Mouse (Mus musculus) MEL (cell line): ENCODE measurements around the gene Mxra7. TPM values are rescaled to one million over a fixed set of nuclear protein-coding genes. Genes with fewer than 3 reads are reported as not detected.

Experiments used
- DNase-seq: peaks from one replicate; pipeline ENCODE4 v3.0.0; 2011; ENCODE audit warnings: low read depth, low spot score
- H3K27ac ChIP-seq: 2 replicates; pipeline ENCODE4 v1.5.1; 2012; ENCODE audit warnings: low read depth, mild to moderate bottlenecking, control low read depth, low read length, moderate library complexity; ENCODE audit not compliant: control insufficient read depth
- H3K27me3 ChIP-seq, 2 experiments: fragments of 150-350 bp in 1 of 2; sonication (generic) in 1 of 2; 2 replicates each; pipeline ENCODE4 v1.6.1; 2012; ENCODE audit warnings: low read length in 2 of 2, mild to moderate bottlenecking in 2 of 2, improper control_type of control experiment in 1 of 2, moderate library complexity in 1 of 2; ENCODE audit not compliant: insufficient read depth in 2 of 2, control insufficient read depth in 1 of 2
- H3K36me3 ChIP-seq, 2 experiments: 2 replicates each; pipeline ENCODE4 v1.6.1; 2012 to 2014; ENCODE audit warnings: low read length in 2 of 2, improper control_type of control experiment in 1 of 2, inconsistent platforms in 1 of 2, mild to moderate bottlenecking in 1 of 2; ENCODE audit not compliant: insufficient read depth in 2 of 2, control insufficient read depth in 1 of 2
- H3K4me1 ChIP-seq, 2 experiments: fragments of 150-350 bp in 1 of 2; sonication (generic) in 1 of 2; 2 replicates each; pipeline ENCODE4 v1.6.1; 2012; ENCODE audit warnings: low read length in 2 of 2, improper control_type of control experiment in 1 of 2, mild to moderate bottlenecking in 1 of 2; ENCODE audit not compliant: insufficient read depth in 2 of 2, control insufficient read depth in 1 of 2
- H3K4me3 ChIP-seq, 2 experiments: fragments of 150-350 bp in 1 of 2; sonication (generic) in 1 of 2; 2 replicates each; pipeline ENCODE4 v1.5.1; 2012; ENCODE audit warnings: low read depth in 2 of 2, low read length in 2 of 2, mild to moderate bottlenecking in 2 of 2, moderate library complexity in 2 of 2, control low read depth in 1 of 2, improper control_type of control experiment in 1 of 2; ENCODE audit not compliant: control insufficient read depth in 1 of 2, insufficient read depth in 1 of 2
- H3K79me2 ChIP-seq: 2 replicates; pipeline ENCODE4 v1.6.1; 2012; ENCODE audit warnings: mild to moderate bottlenecking, low read length, moderate library complexity; ENCODE audit not compliant: control insufficient read depth, poor library complexity, insufficient read depth
- H3K9ac ChIP-seq: 2 replicates; pipeline ENCODE4 v1.6.1; 2012; ENCODE audit warnings: low read depth, mild to moderate bottlenecking, control low read depth, low read length, moderate library complexity; ENCODE audit not compliant: control insufficient read depth, poor library complexity, severe bottlenecking
- H3K9me3 ChIP-seq: fragments of 150-350 bp; sonication (generic); replicated peaks from 2 replicates; pipeline ENCODE4 v1.6.1; 2012; ENCODE audit warnings: mild to moderate bottlenecking, low read length, improper control_type of control experiment, moderate library complexity; ENCODE audit not compliant: insufficient read depth
- CHD1 ChIP-seq: IDR thresholded peaks from 2 replicates; pipeline ENCODE4 v1.6.1; 2012; ENCODE audit warnings: low read depth, mild to moderate bottlenecking, inconsistent platforms, low read length, improper control_type of control experiment
- CHD2 ChIP-seq: IDR thresholded peaks from 2 replicates; pipeline ENCODE4 v1.6.1; 2011; ENCODE audit warnings: low read length, improper control_type of control experiment
- CTCF ChIP-seq, 3 experiments: IDR thresholded peaks in 2 of 3; conservative IDR thresholded peaks in 1 of 3; 2 replicates each; pipeline ENCODE4 v1.5.1; 2011 to 2012; ENCODE audit warnings: low read length in 3 of 3, low read depth in 2 of 3, mild to moderate bottlenecking in 2 of 3, improper control_type of control experiment in 1 of 3, inconsistent platforms in 1 of 3, mixed read lengths in 1 of 3, moderate library complexity in 1 of 3; ENCODE audit not compliant: control insufficient read depth in 1 of 3, insufficient read depth in 1 of 3, poor library complexity in 1 of 3, severe bottlenecking in 1 of 3
- ELF1 ChIP-seq: IDR thresholded peaks from 2 replicates; pipeline ENCODE4 v1.6.1; 2014; ENCODE audit warnings: low read depth, mild to moderate bottlenecking, inconsistent platforms, low read length, improper control_type of control experiment, moderate library complexity
- ETS1 ChIP-seq: IDR thresholded peaks from 2 replicates; pipeline ENCODE4 v1.6.1; 2012; ENCODE audit warnings: low read depth, mild to moderate bottlenecking, inconsistent platforms, low read length, improper control_type of control experiment, moderate library complexity
- GABPA ChIP-seq: IDR thresholded peaks from 2 replicates; pipeline ENCODE4 v1.6.1; 2012; ENCODE audit warnings: low read depth, mild to moderate bottlenecking, inconsistent platforms, low read length, improper control_type of control experiment, moderate library complexity
- JUND ChIP-seq: IDR thresholded peaks from 2 replicates; pipeline ENCODE4 v1.6.1; 2011; ENCODE audit warnings: low read depth, mild to moderate bottlenecking, improper control_type of control experiment, low read length
- MAFK ChIP-seq: IDR thresholded peaks from 2 replicates; pipeline ENCODE4 v1.6.1; 2011; ENCODE audit warnings: low read depth, mild to moderate bottlenecking, low read length, improper control_type of control experiment, borderline replicate concordance
- MAX ChIP-seq: IDR thresholded peaks from 2 replicates; pipeline ENCODE4 v1.6.1; 2011; ENCODE audit warnings: low read length, improper control_type of control experiment
- MAZ ChIP-seq: IDR thresholded peaks from 2 replicates; pipeline ENCODE4 v1.6.1; 2012; ENCODE audit warnings: low read depth, mild to moderate bottlenecking, inconsistent platforms, low read length, improper control_type of control experiment
- MXI1 ChIP-seq: IDR thresholded peaks from 2 replicates; pipeline ENCODE4 v1.6.1; 2011; ENCODE audit warnings: mild to moderate bottlenecking, low read depth, low read length, improper control_type of control experiment
- MYC ChIP-seq: IDR thresholded peaks from 2 replicates; pipeline ENCODE4 v1.6.1; 2011; ENCODE audit warnings: low read depth, mild to moderate bottlenecking, low read length, improper control_type of control experiment, moderate library complexity
- NRF1 ChIP-seq: IDR thresholded peaks from 2 replicates; pipeline ENCODE4 v1.6.1; 2014; ENCODE audit warnings: low read depth, mild to moderate bottlenecking, inconsistent platforms, low read length, improper control_type of control experiment, moderate library complexity; ENCODE audit not compliant: poor library complexity, insufficient read depth, severe bottlenecking
- POLR2AphosphoS2 ChIP-seq: IDR thresholded peaks from 2 replicates; pipeline ENCODE4 v1.6.1; 2011; ENCODE audit warnings: low read length, improper control_type of control experiment
- POLR2AphosphoS5 ChIP-seq: IDR thresholded peaks from 2 replicates; pipeline ENCODE4 v1.6.1; 2012; ENCODE audit warnings: low read depth, borderline replicate concordance, mild to moderate bottlenecking, inconsistent platforms, low read length, moderate library complexity, mixed read lengths
- RCOR1 ChIP-seq: IDR thresholded peaks from 2 replicates; pipeline ENCODE4 v1.6.1; 2012; ENCODE audit warnings: low read depth, mild to moderate bottlenecking, inconsistent platforms, low read length, improper control_type of control experiment
- SIN3A ChIP-seq: IDR thresholded peaks from 2 replicates; pipeline ENCODE4 v1.6.1; 2012; ENCODE audit warnings: low read length, improper control_type of control experiment, inconsistent platforms
- SMC3 ChIP-seq: IDR thresholded peaks from 2 replicates; pipeline ENCODE4 v1.6.1; 2011; ENCODE audit warnings: low read depth, low read length, improper control_type of control experiment
- USF1 ChIP-seq: IDR thresholded peaks from 2 replicates; pipeline ENCODE4 v1.6.1; 2014; ENCODE audit warnings: low read depth, mild to moderate bottlenecking, inconsistent platforms, low read length, improper control_type of control experiment, moderate library complexity
- ZC3H11A ChIP-seq: IDR thresholded peaks from 2 replicates; pipeline ENCODE4 v1.6.1; 2012; ENCODE audit warnings: low read depth, mild to moderate bottlenecking, inconsistent platforms, low read length, improper control_type of control experiment
- ZKSCAN1 ChIP-seq: IDR thresholded peaks from 2 replicates; pipeline ENCODE4 v1.6.1; 2012; ENCODE audit warnings: low read depth, mild to moderate bottlenecking, inconsistent platforms, low read length, improper control_type of control experiment, moderate library complexity
- ZMIZ1 ChIP-seq: IDR thresholded peaks from 2 replicates; pipeline ENCODE4 v1.6.1; 2012; ENCODE audit warnings: low read depth, mild to moderate bottlenecking, inconsistent platforms, low read length, improper control_type of control experiment, moderate library complexity
- polyA plus RNA-seq, 2 experiments: library from polyadenylated mRNA; stranded (reverse) in 1 of 2; unstranded in 1 of 2; fragments of >175 nt in 1 of 2; fragments of >200 nt in 1 of 2; gene quantifications; 2 replicates each; pipeline versions ENCODE4 v1.2.1 to v1.2.4; 2012; ENCODE audit warnings: low replicate concordance in 2 of 2, low read depth in 1 of 2; ENCODE audit not compliant: insufficient read length in 2 of 2, insufficient read depth in 1 of 2, missing spikeins in 1 of 2
- total RNA-seq: library from RNA; depleted of rRNA; stranded (reverse); fragments of 300-350 nt; gene quantifications from 2 replicates; pipeline ENCODE4 v1.2.3, GENCODE M21; 2012

The Mxra7 gene
- total and polyA plus RNA-seq, 3 experiments, result 2.7 to 9.3 TPM; not detected in 1

- peaks cover 21 to 38% of the 10 kb centered on the region in 2 experiments for H3K36me3 ChIP-seq
- no peaks in the 10 kb centered on the region for H3K9me3 ChIP-seq
- H3K4me1 ChIP-seq, result peaks cover 8 to 9% of the 10 kb centered on the region in 2 experiments
- no peak for DNase-seq
- peak within 1 kb of the TSS; percentile 100 for H3K27ac ChIP-seq
- H3K9ac ChIP-seq, result peak within 1 kb of the TSS; percentile 100
- H3K4me3 ChIP-seq, result peak within 1 kb of the TSS; percentile 91 to 100
- TF ChIP-seq GABPA (no peak), SIN3A (no peak), MAX (peak; percentile 84), CHD1 (0 out of 2 replicates have a peak, but pooled peaks have one; percentile 5), RCOR1 (no peak), MAZ (peak; percentile 66), MYC (0 out of 2 replicates have a peak, but pooled peaks have one; percentile 3), MXI1 (peak; percentile 88), JUND (no peak), ELF1 (no peak), ZC3H11A (0 out of 2 replicates have a peak, but pooled peaks have one; percentile 10), ZKSCAN1 (no peak), CTCF (IDR thresholded peaks at IDR 0.05 in 2 of 3, conservative IDR thresholded peaks at IDR 0.05 in 1 of 3; ENCODE audit: control insufficient read depth in 1 of 3, insufficient read depth in 1 of 3, low read depth in 2 of 3, low read length in 3 of 3, poor library complexity in 1 of 3, severe bottlenecking in 1 of 3) (no peak), SMC3 (peak; percentile 6; the same call in 1 of the 2 replicates), ETS1 (no peak), ZMIZ1 (peak; percentile 60; the same call in 1 of the 2 replicates), CHD2 (no peak), MAFK (no peak), NRF1 (no peak), POLR2AphosphoS5 (peak; percentile 98; the same call in 1 of the 2 replicates), USF1 (peak; percentile 57; the same call in 1 of the 2 replicates), POLR2AphosphoS2 (no peak)
- TF ChIP-seq, all 39 proteins: peak for 10
- Histone ChIP-seq H3K27me3 (no peaks in the 10 kb centered on the region), H3K79me2 (peaks cover 49% of the 10 kb centered on the region)
Observed at GRCm38 (mm10) chr11:116852291-116852890, 24.5 kb upstream of the Mxra7 start, which contains the start of gene Mfsd11. Gene Mfsd11 (plus strand): TSS chr11:116852440.
